Mouse (Mus musculus) left cerebral cortex, postnatal 4 days (tissue): ENCODE data around the gene Polr3c. TPM values are rescaled to one million over a fixed set of nuclear protein-coding genes. Genes with fewer than 3 reads are reported as not detected.
"Not testable (repeated sequence)": the region's sequence is repeated elsewhere in the genome, so short reads cannot be mapped to it uniquely, and the experiment has no call there.

Experiments
- DNase-seq: peaks from one replicate; pipeline ENCODE4 v3.0.0-alpha.2; 2022
- intact Hi-C: fragments of 180-260 bp; cut with DNase I; formaldehyde crosslinking; loops from one replicate; pipeline ENCODE4 v1.15.1; 2025
- total RNA-seq, 2 experiments: library from RNA; stranded (reverse); gene quantifications; 2 replicates each; pipeline ENCODE4 v1.2.3; 2021

Polr3c gene
- total RNA-seq, 2 experiments from 2014 or later, result 27.0 to 28.0 TPM

GRCm38 (mm10) chr3:96680269-96680956, 47.0 kb downstream of the Polr3c start:
- intact Hi-C loops, result no loop called here
- DNase-seq, result no peak

GRCm38 (mm10) chr3:96679159-96679674, 48.2 kb downstream of the Polr3c start:
- intact Hi-C loops, result no loop called here
- no peak for DNase-seq

GRCm38 (mm10) chr3:96678456-96678855, 49.0 kb downstream of the Polr3c start:
- intact Hi-C loops, result no loop called here
- no peak for DNase-seq

- intact Hi-C loops, result no loop called here
Measured at GRCm38 (mm10) chr3:96675690-96676089, 51.7 kb downstream of the Polr3c start.

GRCm38 (mm10) chr3:96675171-96675570, 52.3 kb downstream of the Polr3c start:
- DNase-seq, result no peak
- intact Hi-C loops, result no loop called here

More at GRCm38 (mm10) chr3:96675690-96676089, 51.7 kb downstream of the Polr3c start:
- no peak for DNase-seq

GRCm38 (mm10) chr3:96674442-96674841, 53.0 kb downstream of the Polr3c start:
- no peak for DNase-seq
- intact Hi-C loops, result no loop called here

GRCm38 (mm10) chr3:96673514-96673913, 53.9 kb downstream of the Polr3c start:
- intact Hi-C loops, result no loop called here
- DNase-seq, result no peak

GRCm38 (mm10) chr3:96671519-96671918, 55.9 kb downstream of the Polr3c start:
- intact Hi-C loops, result no loop called here

GRCm38 (mm10) chr3:96669727-96670468, 57.5 kb downstream of the Polr3c start, which contains the start of gene Ankrd35:
Ankrd35 (plus strand) TSS chr3:96670131.
- DNase-seq, result peak; percentile 77
- intact Hi-C loops, result no loop called here

More at GRCm38 (mm10) chr3:96671519-96671918, 55.9 kb downstream of the Polr3c start:
- no peak for DNase-seq

GRCm38 (mm10) chr3:96668424-96669067, 58.9 kb downstream of the Polr3c start:
- intact Hi-C loops, result no loop called here
- no peak for DNase-seq

GRCm38 (mm10) chr3:96667316-96667715, 60.1 kb downstream of the Polr3c start:
- intact Hi-C loops, result no loop called here
- DNase-seq, result no peak

- DNase-seq, result no peak
- intact Hi-C loops, result no loop called here
Measured at GRCm38 (mm10) chr3:96666916-96667315, 60.5 kb downstream of the Polr3c start.

- DNase-seq, intact Hi-C loops: not testable (repeated sequence)
Measured at GRCm38 (mm10) chr3:96665732-96666363, 61.6 kb downstream of the Polr3c start.

- intact Hi-C loops, result no loop called here
- peak; percentile 87 for DNase-seq
Measured at GRCm38 (mm10) chr3:96663432-96664239, 63.8 kb downstream of the Polr3c start.

- intact Hi-C loops, result no loop called here
- no peak for DNase-seq
Measured at GRCm38 (mm10) chr3:96662731-96663316, 64.6 kb downstream of the Polr3c start.
